Mouse (Mus musculus): Measurements from ENCODE around the gene Elp4. TPM values are rescaled to one million over a fixed set of nuclear protein-coding genes. Genes with fewer than 3 reads are reported as not detected.

Gene Elp4
- polyA plus RNA-seq (2016; fragmentation: Nextera tagmentation; extraction: Ambion mirVana): 49.7 and 50.4 TPM in 2 replicates

DNA sequence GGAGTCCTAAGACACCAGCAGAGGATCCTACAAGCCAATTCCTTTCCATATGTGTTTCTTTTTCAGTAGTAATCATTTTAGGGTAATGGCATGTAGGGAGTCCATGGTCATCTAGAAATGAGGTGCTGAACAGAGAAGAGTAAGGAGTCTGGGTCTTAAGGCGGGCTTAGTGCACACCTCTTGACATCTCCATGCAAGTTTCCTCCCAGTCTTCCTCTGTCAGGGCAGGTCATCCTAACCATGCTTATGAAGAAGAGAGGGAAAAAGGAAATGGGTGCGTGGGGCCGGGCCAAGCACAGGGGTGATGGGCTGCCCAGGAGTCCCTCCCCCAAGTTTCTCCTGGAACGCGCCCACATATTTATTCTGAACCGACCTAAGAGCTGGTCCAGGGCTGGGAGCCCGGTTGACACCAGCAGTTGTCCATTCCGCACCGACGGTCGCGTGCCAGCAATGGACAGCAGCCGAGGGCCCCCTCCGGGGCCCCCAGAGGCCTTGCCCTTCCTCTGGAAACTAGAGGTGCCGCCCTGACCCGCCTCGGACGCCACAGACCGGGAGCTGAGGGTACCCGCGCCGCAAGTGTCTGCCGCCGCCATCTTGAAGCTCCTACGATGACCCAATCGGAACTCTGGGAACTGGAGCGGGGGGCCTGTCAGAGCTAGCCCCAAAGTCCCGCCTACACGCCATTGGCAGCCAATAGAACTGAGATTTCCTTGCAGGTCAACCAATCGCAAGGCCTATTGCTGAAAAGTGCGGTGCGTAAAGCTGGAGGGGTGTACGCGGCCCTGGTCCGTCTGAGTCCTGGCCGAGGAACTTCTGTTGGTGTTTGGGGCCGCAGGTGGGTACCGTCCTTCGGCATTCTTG lies at the start of gene Elp4, which contains the start of gene Immp1l:
TSS of gene Elp4 (minus strand) at position 669 of the 861 bp plus-strand sequence.
TSS of gene Immp1l (plus strand) at position 743 of the 861 bp plus-strand sequence.
- Histone ChIP-seq H3K27me3 (no peaks in the 10 kb centered on the region), H3K9me3 (replicated peaks) (no peaks in the 10 kb centered on the region), H3K4me1 (peaks cover 7% of the 10 kb centered on the region), H3K4me3 (peak within 1 kb of the TSS; percentile 89), H3K9ac (peak within 1 kb of the TSS; percentile 79), H3K4me2 (replicated peaks) (peak within 1 kb of the TSS; percentile 80), H3K27ac (0 out of 2 replicates have a peak within 1 kb of the TSS, but pooled peaks have one; percentile 23), H3K36me3 (no peaks in the 10 kb centered on the region)
- peak; percentile 100 for ATAC-seq (ENCODE audit: low FRiP score)
- WGBS: under 1% methylated on average over 39 of the region's 39 CpGs

DNA sequence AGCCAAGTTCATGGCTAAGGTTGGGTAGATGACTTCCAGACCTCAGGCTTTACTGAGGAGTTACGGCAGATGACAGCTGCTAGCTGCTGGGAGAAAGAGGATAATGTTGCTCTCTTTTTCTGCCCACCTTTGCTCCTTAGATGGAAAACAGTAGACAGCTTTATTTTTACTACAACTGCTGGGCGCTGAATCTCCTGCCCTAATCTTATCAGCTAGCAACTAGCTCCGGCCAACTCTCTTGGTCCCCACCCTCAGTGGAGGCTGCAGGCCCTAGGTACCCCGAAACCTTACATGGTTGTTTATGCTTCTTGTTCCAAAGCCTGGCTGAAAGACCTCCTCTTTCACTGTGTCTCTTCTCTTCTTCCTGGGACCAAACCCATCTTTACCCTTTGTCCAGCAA lies 49.5 kb upstream of the Elp4 start:
- no peak overlapping the region for H3K4me2 ChIP-seq (replicated peaks)
- H3K27ac ChIP-seq: no peak overlapping the region
- no peak overlapping the region for H3K4me3 ChIP-seq
- 96% methylated on average over 4 of the region's 4 CpGs for WGBS
- no peak overlapping the region for H3K9ac ChIP-seq
- H3K36me3 ChIP-seq: no peaks in the 10 kb centered on the region
- no peaks in the 10 kb centered on the region for H3K9me3 ChIP-seq (replicated peaks)
- ATAC-seq (ENCODE audit: low FRiP score): no peak
- no peaks in the 10 kb centered on the region for H3K4me1 ChIP-seq
- H3K27me3 ChIP-seq: no peaks in the 10 kb centered on the region

DNA sequence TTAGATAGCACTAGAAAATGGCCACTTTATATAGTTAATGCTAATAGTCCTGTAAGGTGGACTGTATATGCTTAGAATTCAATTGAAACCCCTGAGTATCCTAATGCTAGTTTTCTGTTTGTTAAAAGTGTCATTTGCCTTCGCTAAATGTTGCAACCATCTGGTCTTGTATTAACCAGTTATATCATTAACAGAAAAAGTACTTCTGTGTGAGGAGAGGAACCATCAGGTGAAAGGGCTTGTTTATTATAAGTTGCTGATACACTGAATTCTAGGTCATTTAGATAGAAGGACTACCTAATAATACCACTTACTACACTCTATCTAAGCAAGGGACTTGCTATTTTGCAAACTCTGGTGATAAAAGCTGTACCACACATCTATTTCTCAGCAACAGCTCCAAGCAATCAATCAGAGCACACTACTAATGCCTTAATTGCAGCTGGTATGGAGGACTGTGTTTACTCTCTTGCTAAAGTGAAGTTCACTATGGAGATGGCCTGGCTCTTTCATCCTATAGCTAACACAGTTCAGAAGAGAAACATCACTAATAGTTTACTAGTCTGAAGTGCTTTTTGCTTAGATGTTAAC lies 47.1 kb upstream of the Elp4 start:
- 98% methylated on average over 1 of the region's 1 CpGs for WGBS
- no peaks in the 10 kb centered on the region for H3K36me3 ChIP-seq
- no peak overlapping the region for H3K4me2 ChIP-seq (replicated peaks)
- H3K4me1 ChIP-seq: no peaks in the 10 kb centered on the region
- no peak for ATAC-seq (ENCODE audit: low FRiP score)
- H3K27ac ChIP-seq: no peak overlapping the region
- no peak overlapping the region for H3K4me3 ChIP-seq
- no peak overlapping the region for H3K9ac ChIP-seq
- no peaks in the 10 kb centered on the region for H3K9me3 ChIP-seq (replicated peaks)
- no peaks in the 10 kb centered on the region for H3K27me3 ChIP-seq

DNA sequence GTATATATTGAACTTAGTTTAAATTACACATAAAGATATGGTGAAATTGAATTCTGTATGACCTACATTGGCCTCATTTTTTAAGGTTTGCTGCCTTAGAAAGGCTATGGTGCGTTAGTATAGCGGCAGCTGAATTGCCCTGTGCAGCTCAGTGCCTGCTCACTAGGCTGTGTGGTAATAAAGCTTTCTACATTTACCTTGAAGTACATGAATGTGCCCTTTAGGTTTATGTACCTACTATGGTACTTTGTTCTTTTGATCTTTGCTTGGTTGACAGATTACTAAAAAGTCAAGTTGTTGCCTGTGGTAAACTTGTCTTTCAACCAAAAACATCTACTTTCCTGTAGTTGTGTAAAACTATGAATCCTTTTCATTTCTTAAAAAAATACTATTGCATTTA lies 45.8 kb upstream of the Elp4 start:
- Histone ChIP-seq H3K4me2 (replicated peaks) (no peak overlapping the region), H3K4me3 (no peak overlapping the region), H3K36me3 (no peaks in the 10 kb centered on the region), H3K4me1 (no peaks in the 10 kb centered on the region), H3K27ac (no peak overlapping the region), H3K9me3 (replicated peaks) (no peaks in the 10 kb centered on the region), H3K9ac (no peak overlapping the region), H3K27me3 (no peaks in the 10 kb centered on the region)
- 92% methylated on average over 2 of the region's 2 CpGs for WGBS
- no peak for ATAC-seq (ENCODE audit: low FRiP score)

DNA sequence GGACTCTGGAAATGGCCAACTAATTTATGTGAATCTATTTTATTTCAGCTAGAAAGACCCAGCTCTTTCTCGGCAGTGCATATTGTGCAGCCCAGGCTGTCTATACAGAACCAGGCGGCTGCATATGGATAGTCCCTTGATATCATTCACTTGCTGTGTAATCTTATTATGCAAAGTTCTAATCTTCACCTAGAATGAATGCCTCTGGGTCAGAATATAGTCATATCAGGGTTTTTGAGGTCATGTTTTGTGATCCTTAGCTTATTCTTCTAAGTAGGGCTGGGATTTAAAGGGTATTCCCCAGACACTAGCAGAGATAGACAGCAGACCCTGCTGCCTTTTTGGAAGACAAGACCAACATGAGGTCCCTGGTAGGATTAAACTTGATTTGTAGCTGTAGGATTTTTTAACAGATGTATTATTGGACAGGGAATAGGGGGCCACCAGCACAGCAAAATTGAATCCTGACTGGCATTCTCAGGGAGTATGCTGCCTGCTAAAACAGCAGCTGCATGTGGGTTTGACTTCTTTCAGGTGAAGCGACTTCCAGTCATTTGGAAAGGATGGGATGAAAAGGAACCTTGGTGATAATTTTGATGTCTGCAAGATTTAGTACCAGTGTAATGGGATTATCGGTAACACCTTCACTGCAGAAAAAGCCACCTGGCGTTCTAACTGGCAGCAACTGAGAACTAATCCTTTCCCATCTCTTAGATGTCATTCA lies 13.4 kb upstream of the Elp4 start:
- no peak overlapping the region for H3K4me3 ChIP-seq
- ATAC-seq (ENCODE audit: low FRiP score): peak; percentile 67; the same call in 1 of the 2 replicates
- WGBS: 72% methylated on average over 5 of the region's 5 CpGs

DNA sequence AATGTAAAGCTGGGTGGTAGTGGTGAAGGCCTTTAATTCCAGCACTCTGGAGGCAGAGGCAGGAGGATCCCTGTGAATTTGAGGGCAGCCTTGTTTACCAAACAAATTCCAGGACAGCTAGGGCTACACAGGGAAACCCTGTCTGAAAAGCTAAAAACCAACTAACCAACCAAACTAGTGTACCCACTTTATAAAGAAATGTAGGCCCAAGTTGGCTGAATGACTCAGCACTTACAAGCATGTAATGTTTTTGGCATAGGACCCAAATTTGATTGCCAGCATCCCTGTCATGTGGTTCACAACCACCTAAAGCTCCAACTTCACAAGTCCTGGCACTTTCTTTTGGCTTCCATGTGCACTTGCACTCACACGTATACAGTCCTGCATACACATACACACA lies 12.3 kb upstream of the Elp4 start:
- ATAC-seq (ENCODE audit: low FRiP score): no peak
- 95% methylated on average over 1 of the region's 1 CpGs for WGBS

More for the DNA sequence above, 13.4 kb upstream of the Elp4 start:
- Histone ChIP-seq H3K9ac (no peak overlapping the region), H3K4me1 (no peaks in the 10 kb centered on the region), H3K36me3 (no peaks in the 10 kb centered on the region), H3K27me3 (no peaks in the 10 kb centered on the region), H3K9me3 (replicated peaks) (no peaks in the 10 kb centered on the region), H3K27ac (no peak overlapping the region), H3K4me2 (replicated peaks) (no peak overlapping the region)

DNA sequence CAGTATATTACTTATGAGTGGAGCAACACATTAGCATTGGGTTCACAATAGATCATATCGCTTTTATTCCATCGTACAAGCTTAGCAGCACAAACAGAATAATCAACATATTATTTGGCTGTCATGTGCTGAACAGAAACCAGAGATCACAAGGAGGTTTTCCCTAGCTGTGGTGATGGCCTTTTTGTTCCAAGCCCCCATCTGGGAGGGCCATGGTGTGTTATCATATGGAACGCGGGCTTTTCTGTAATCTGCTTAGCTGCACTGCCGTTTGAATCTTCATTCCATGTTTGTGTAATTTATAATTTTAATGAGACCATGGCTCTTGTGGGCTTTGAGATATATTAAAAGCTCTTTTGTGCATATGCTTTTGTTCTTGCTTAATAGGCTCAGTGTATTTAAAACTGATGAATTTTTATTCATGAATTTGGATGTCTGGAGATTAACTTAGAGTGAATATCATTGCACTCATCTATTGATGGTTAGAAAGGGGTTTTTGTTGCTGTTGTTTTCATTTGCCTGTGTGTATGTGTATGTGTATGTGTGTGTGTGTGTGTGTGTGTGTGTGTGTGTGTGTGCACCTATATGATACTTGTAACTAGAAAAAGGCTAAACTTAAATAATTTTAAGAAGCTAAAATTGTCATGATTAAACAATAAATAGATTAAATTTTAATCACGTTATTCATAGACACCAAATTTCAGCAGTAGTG lies 9.4 kb upstream of the Elp4 start:
- H3K9ac ChIP-seq: no peak overlapping the region
- no peaks in the 10 kb centered on the region for H3K4me1 ChIP-seq
- ATAC-seq (ENCODE audit: low FRiP score): peak; percentile 69

More for the DNA sequence above, 12.3 kb upstream of the Elp4 start:
- Histone ChIP-seq H3K4me1 (no peaks in the 10 kb centered on the region), H3K27ac (no peak overlapping the region), H3K27me3 (no peaks in the 10 kb centered on the region), H3K9ac (no peak overlapping the region), H3K4me3 (no peak overlapping the region), H3K36me3 (no peaks in the 10 kb centered on the region), H3K9me3 (replicated peaks) (no peaks in the 10 kb centered on the region), H3K4me2 (replicated peaks) (no peak overlapping the region)

DNA sequence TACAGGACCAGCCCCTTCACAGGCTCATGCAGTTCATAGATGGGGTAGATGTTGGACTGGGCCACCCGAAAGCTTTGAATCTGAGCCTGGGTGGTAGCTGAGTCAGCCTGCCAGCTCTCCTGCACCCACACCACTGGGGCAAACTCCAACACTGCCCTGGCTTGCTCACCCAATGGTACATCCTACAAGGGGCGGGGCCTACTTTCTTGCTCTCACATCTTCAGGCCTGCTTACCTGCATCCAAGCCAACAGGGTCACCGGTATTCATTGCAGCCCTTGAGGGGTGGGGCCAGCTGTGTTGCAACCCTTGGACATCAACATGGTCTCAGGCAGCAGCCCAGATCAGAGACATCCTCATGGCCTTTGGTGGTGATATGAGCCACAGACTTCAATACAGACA lies 6.2 kb upstream of the Elp4 start:
- Histone ChIP-seq H3K4me2 (replicated peaks) (no peak overlapping the region), H3K4me3 (no peak overlapping the region), H3K4me1 (peaks cover under 1% of the 10 kb centered on the region; the same call in 1 of the 2 replicates), H3K9ac (no peak overlapping the region), H3K27me3 (no peaks in the 10 kb centered on the region), H3K36me3 (peaks cover 5% of the 10 kb centered on the region; the same call in 1 of the 2 replicates), H3K9me3 (replicated peaks) (no peaks in the 10 kb centered on the region), H3K27ac (no peak overlapping the region)
- 94% methylated on average over 3 of the region's 3 CpGs for WGBS
- 0 out of 2 replicates have a peak, but pooled peaks have one; percentile 13 for ATAC-seq (ENCODE audit: low FRiP score)

More for the DNA sequence above, 9.4 kb upstream of the Elp4 start:
- H3K36me3 ChIP-seq: peaks cover 5% of the 10 kb centered on the region; the same call in 1 of the 2 replicates
- WGBS: 59% methylated on average over 6 of the region's 6 CpGs
- H3K27ac ChIP-seq: no peak overlapping the region
- H3K27me3 ChIP-seq: no peaks in the 10 kb centered on the region
- no peak overlapping the region for H3K4me3 ChIP-seq
- H3K4me2 ChIP-seq (replicated peaks): no peak overlapping the region
- no peaks in the 10 kb centered on the region for H3K9me3 ChIP-seq (replicated peaks)

DNA sequence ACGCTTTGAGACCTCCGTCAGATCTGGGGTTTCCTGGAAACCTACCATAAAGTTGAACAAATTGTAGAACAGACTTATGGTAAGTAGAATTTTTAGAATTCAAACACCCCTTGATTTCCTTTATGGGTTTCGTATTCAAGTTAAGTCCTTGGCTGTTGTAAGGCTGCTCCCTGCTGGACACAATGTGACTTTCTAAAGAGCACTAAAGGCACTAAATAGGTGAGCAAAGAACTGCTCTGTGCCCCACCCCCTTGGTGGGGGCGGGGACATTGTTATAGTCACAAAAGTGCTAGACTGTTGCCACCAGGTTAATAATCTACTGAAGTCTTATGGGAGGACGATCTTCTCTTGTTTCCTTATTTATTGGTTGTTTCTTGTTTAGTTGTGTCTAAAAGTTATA lies 4.0 kb upstream of the Elp4 start:
- Histone ChIP-seq H3K9ac (no peak overlapping the region), H3K4me1 (peaks cover 7% of the 10 kb centered on the region), H3K4me3 (no peak overlapping the region), H3K4me2 (replicated peaks) (no peak overlapping the region), H3K9me3 (replicated peaks) (no peaks in the 10 kb centered on the region), H3K36me3 (peaks cover 5% of the 10 kb centered on the region; the same call in 1 of the 2 replicates), H3K27me3 (no peaks in the 10 kb centered on the region), H3K27ac (no peak overlapping the region)
- ATAC-seq (ENCODE audit: low FRiP score): no peak
- 85% methylated on average over 5 of the region's 5 CpGs for WGBS

DNA sequence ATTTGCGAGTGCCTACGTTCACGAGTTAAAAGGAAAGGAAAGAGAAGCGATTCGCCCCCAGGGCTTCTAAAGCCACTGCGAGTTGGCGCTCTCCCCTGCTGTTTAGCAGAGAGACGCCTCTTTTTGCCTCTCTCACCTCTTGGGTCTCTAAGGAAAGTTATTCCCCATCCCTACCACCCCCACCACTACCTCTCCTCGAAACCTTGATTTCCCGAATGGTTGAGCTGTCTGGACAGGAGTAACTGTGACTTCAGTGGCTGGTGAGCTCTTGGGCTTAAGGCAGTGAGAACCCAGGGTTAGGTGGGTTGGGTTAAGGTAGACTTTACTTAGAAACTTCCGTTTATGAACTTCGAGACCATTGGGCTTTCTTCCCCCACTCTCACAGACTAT lies 388 bp upstream of the Elp4 start:
- under 1% methylated on average over 12 of the region's 12 CpGs for WGBS
- H3K9ac ChIP-seq: peak overlapping the region; percentile 79
- H3K4me1 ChIP-seq: peaks cover 7% of the 10 kb centered on the region
- H3K9me3 ChIP-seq (replicated peaks): no peaks in the 10 kb centered on the region
- H3K27me3 ChIP-seq: no peaks in the 10 kb centered on the region
- peak overlapping the region; percentile 80 for H3K4me2 ChIP-seq (replicated peaks)
- peak overlapping the region; percentile 89 for H3K4me3 ChIP-seq
- ATAC-seq (ENCODE audit: low FRiP score): peak; percentile 62
- no peaks in the 10 kb centered on the region for H3K36me3 ChIP-seq
- 0 out of 2 replicates have a peak overlapping the region, but pooled peaks have one; percentile 23 for H3K27ac ChIP-seq

DNA sequence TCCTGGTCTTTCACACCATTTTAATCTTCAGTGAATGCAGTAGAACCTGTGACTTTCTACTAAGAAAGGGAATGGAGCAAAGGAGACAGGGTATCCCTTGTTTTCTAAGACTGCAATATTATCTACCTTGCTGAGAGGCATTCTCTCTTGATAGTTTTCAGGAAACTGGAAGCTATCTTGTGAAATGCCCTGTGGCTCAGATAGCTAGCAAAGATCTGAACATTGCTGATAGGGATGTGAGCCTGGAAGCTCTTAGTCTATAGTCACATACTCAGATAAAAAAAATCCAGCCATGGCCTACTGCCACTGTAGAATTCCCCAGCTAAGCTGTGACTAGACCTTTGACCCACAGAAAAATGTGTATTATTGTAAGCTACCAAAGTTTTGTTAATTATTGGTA lies 13.5 kb downstream of the Elp4 start:
- no peak for ATAC-seq (ENCODE audit: low FRiP score)
- Histone ChIP-seq H3K27me3 (no peaks in the 10 kb centered on the region), H3K4me2 (replicated peaks) (no peak overlapping the region), H3K4me3 (no peak overlapping the region), H3K36me3 (peaks cover 28% of the 10 kb centered on the region), H3K4me1 (no peaks in the 10 kb centered on the region), H3K27ac (no peak overlapping the region), H3K9ac (no peak overlapping the region), H3K9me3 (replicated peaks) (peaks cover 13% of the 10 kb centered on the region; the same call in 1 of the 2 replicates)
